Mouse (Mus musculus) lung, adult 18-20 months (tissue): ENCODE results near the gene Rft1.

Experiments
- DNase-seq, 2 experiments: peaks; one replicate each; pipeline ENCODE4 v3.0.0; 2022; ENCODE audit warnings: mixed read lengths in 2 of 2

Gene Rft1

DNA sequence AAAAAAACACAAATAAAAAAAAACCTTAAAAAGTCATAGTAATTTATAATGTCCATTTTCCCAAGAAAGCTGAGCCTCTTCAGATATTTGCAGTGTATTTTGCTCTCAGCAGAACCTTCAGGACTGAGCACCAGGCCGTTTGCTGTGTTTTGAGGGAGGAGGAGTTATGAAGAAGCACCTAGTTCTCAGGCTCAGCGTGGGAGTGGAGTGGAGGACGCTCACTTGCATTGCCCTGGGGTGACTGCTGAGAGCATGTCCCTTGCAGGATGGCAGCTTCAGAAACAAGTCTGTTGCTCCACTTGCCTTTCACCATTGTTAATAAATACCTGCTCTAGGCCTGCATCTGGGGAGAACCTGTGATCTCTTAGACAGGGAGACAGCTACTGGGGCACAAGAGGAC, 81.7 kb downstream of the Rft1 start:
- no peak for DNase-seq

- no peak for DNase-seq
Measured at GRCm38 (mm10) chr14:30736413-30736812, 82.3 kb downstream of the Rft1 start.
